Mouse (Mus musculus) E14TG2a.4 (cell line): ENCODE results near the gene 2310011J03Rik.

Experiments
- CTCF ChIP-seq: conservative IDR thresholded peaks from 2 replicates; pipeline ENCODE4 v1.5.1; 2014; ENCODE audit warnings: low read length
- NANOG ChIP-seq: IDR thresholded peaks from 2 replicates; pipeline ENCODE4 v1.6.1; 2014; ENCODE audit warnings: borderline replicate concordance, low read length, mixed read lengths
- POU5F1 ChIP-seq: IDR thresholded peaks from 2 replicates; pipeline ENCODE4 v1.6.1; 2014; ENCODE audit warnings: low read length, borderline replicate concordance

DNA sequence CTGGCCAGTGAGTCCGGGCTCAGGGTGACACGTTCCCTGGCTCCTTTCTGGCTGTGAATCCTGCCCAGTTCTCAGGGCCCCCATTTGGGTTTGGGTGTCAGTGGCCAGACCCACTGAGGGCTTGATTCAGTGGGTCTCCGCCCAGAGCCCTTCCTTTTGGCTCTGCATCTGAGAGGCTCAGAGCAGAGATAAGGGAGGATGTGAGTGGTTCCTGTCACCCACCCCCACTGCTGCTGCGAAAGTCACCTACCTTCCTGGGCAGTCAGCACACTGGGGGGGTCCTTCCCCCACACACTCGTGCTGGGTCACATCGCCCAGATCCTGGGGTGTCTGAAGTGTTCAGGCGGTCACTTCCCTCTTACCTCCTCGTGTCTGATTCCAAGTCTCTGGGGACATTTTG, 32.4 kb upstream of the 2310011J03Rik start:
- TF ChIP-seq CTCF, result no peak
- TF ChIP-seq NANOG, result no peak
- no peak for TF ChIP-seq POU5F1
